Comparison of ENCODE assay signal across 8 mouse cellular contexts in the genomic region with DNA sequence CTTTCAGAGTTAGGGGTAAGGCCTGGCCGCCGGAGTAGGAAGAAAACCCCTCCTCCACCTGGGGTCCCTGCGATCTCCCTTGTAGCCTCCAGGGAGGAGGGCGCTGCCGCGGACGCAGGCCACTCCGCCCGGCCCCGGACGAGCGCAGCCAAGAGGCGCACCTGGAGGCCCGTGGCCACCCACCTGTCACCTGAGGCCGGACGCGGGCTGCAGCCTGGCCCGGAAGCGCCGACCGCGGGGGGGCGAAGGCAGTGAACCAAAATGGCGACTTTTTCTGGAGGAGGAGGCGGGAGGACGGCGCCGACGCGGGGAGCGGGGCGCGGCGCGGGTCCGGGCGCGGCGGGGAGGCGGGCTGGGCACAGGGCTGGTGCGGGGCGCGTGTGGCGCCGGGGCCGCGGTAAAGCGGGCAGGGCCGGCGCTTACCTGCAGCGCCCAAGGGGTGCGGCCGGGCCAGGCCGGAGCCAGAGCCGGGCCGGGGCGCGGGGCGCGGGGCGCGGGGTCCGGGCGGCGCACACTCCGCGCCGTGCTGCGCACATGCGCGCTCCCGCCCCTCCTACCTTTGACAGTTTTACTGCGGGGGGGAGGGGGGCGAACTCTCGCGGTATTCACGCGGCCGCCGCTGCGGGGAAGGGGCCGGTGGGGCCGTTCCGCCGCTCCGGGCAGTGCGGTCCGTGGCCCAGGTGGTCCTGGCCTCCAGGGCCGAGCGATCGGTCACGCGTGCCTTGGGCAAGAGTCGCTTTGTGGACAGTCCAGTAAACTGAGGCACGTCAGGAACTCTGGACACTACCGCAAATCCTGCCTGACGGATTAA. TPM values are rescaled to one million over a fixed set of nuclear protein-coding genes. Genes with fewer than 3 reads are reported as not detected.
DNase-seq lines count a peak whose midpoint lies in the region; ATAC-seq and TF ChIP-seq lines count a peak whose summit lies in the region.

A gene (minus strand): TSS at position 573 of the 811 bp plus-strand sequence.

- H3K79me2 ChIP-seq in macrophage (ENCODE audit: inconsistent target): no peaks in the 10 kb centered on the region

- peaks cover 47% of the 10 kb centered on the region for H3K4me1 ChIP-seq in hindbrain, embryonic 15.5 days (replicated peaks)

- H3K4me3 ChIP-seq in gastrocnemius, adult 2 months: peak within 1 kb of the TSS; percentile 85
- H3K4me3 ChIP-seq in hindbrain, embryonic 15.5 days: peak within 1 kb of the TSS; percentile 99
- H3K4me3 ChIP-seq in macrophage (ENCODE audit: inconsistent target): peak within 1 kb of the TSS; percentile 45

- no peaks in the 10 kb centered on the region for H3K9me3 ChIP-seq in hindbrain, embryonic 15.5 days

- under 1% methylated on average over 69 of the region's 97 CpGs for WGBS in hindbrain, embryonic 15.5 days
- 1% methylated on average over 95 of the region's 97 CpGs for WGBS in macrophage (ENCODE audit: missing documents)

- ATAC-seq in hindbrain, embryonic 15.5 days (ENCODE audit: low FRiP score, low read depth): peak; percentile 90

- peak; percentile 63 for DNase-seq in T-cell, adult 2 months (ENCODE audit: low spot score)
- peak; percentile 90 for DNase-seq in cerebellum, postnatal 10 days
- peak; percentile 81 for DNase-seq in gastrocnemius, adult 2 months
- peak in 1 of 2 experiments; percentile 55 for DNase-seq in left cerebral cortex, adult 8-10 months (ENCODE audit: low spot score in 2 of 2)
- peak; percentile 72 for DNase-seq in right cerebral cortex, postnatal 14 days
- DNase-seq in c-Kit-positive CD71-positive TER-119-positive erythroid progenitor cells, embryonic 14.5 days (ENCODE audit: low spot score): no peak

- no peaks in the 10 kb centered on the region for H3K27me3 ChIP-seq in hindbrain, embryonic 15.5 days

- H3K9ac ChIP-seq in hindbrain, embryonic 15.5 days: peak within 1 kb of the TSS; percentile 97

- peak; percentile 8; the same call in 1 of the 2 replicates for TF ChIP-seq CTCF in gastrocnemius, adult 2 months (IDR thresholded peaks at IDR 0.05)

- H3K27ac ChIP-seq in gastrocnemius, adult 2 months: peak within 1 kb of the TSS; percentile 92
- peak within 1 kb of the TSS; percentile 94 for H3K27ac ChIP-seq in hindbrain, embryonic 15.5 days (replicated peaks)
- no peak within 1 kb of the TSS for H3K27ac ChIP-seq in macrophage

- H3K36me3 ChIP-seq in hindbrain, embryonic 15.5 days: peaks cover 43% of the 10 kb centered on the region
- H3K36me3 ChIP-seq in macrophage (ENCODE audit: inconsistent target): peaks cover 14% of the 10 kb centered on the region; the same call in 1 of the 2 replicates

- peak within 1 kb of the TSS; percentile 63 for H3K4me2 ChIP-seq in hindbrain, embryonic 15.5 days

- intact Hi-C loops in gastrocnemius, adult 2 months (cut with DNase I): loop anchor here (10.0 kb wide), 1 partner anchor 408 kb away; a partner anchor contains a TSS

RNA-seq across cellular contexts. Expression of the gene that starts here (rescaled TPM):
- total RNA-seq in gastrocnemius, adult 2 months (2021): 10 to 100 TPM; 17.6 to 20.3 TPM
- 82.9 and 94.0 TPM in 2 replicates for polyA plus RNA-seq in hindbrain, embryonic 15.5 days (2015; fragmentation: Nextera tagmentation; extraction: Ambion mirVana)
- 10 to 100 TPM; 68.9 to 94.3 (median 77.1) TPM for total RNA-seq in left cerebral cortex, adult 8-10 months (2022)
- 100 to 1,000 TPM in 4 of 26 experiments, 10 to 100 TPM in 22; 19.9 to 129 (median 61.5) TPM for total RNA-seq in macrophage (2018; cell fraction: chromatin; rRNA removed)
- 10 to 100 TPM in 10 of 26 experiments, 1 to 10 TPM in 16; 4.3 to 17.0 (median 9.1) TPM for total RNA-seq in macrophage (2018; cell fraction: cytosol; rRNA removed)
- total RNA-seq in macrophage (2018; cell fraction: nucleus; rRNA removed): 10 to 100 TPM in 25 of 26 experiments, 1 to 10 TPM in 1; 9.3 to 85.8 (median 32.2) TPM
- polyA plus RNA-seq in macrophage (2018): 6.0 to 12.6 TPM (median 6.7 TPM) in 3 replicates

Comparison
In these comparisons a context has a peak if more than half of its experiments do, and no peak if none do; other contexts are left out.
1. H3K4me3 ChIP-seq: peak in every context shown above with its lines; median percentile 99 in hindbrain, embryonic 15.5 days; 85 in gastrocnemius, adult 2 months; 45 in macrophage.